In genomic region chr15:80671295-80672252, GRCm38 (mm10) we compare ENCODE assay signal across 8 mouse cellular contexts. TPM values are rescaled to one million over a fixed set of nuclear protein-coding genes. Genes with fewer than 3 reads are reported as not detected.
DNase-seq lines count a peak whose midpoint lies in the region; ATAC-seq lines count a peak whose summit lies in the region.

Gene Fam83f (plus strand): TSS chr15:80671847.

- WGBS in embryonic facial prominence, embryonic 11.5 days, result 5% methylated on average over 83 of the region's 85 CpGs
- WGBS in heart, embryonic 14.5 days, result 7% methylated on average over 85 of the region's 85 CpGs
- 6% methylated on average over 71 of the region's 85 CpGs for WGBS in kidney, embryonic 16.5 days

- H3K9ac ChIP-seq in embryonic facial prominence, embryonic 11.5 days (replicated peaks; ENCODE audit: low read length), result peak within 1 kb of the TSS; percentile 50
- H3K9ac ChIP-seq in heart, embryonic 14.5 days (ENCODE audit: low read length), result peak within 1 kb of the TSS; percentile 66
- H3K9ac ChIP-seq in kidney, embryonic 16.5 days (replicated peaks; ENCODE audit: low read length), result peak within 1 kb of the TSS; percentile 64

- H3K4me3 ChIP-seq in embryonic facial prominence, embryonic 11.5 days (ENCODE audit: low read depth, low read length), result peak within 1 kb of the TSS; percentile 37
- H3K4me3 ChIP-seq in heart, embryonic 14.5 days (ENCODE audit: control insufficient read depth in 1 of 2, insufficient read depth in 1 of 2, low read depth in 1 of 2, low read length in 2 of 2), result peak within 1 kb of the TSS; percentile 40 to 50
- peak within 1 kb of the TSS; percentile 48 for H3K4me3 ChIP-seq in kidney, embryonic 16.5 days (ENCODE audit: low read length)

- H3K4me2 ChIP-seq in embryonic facial prominence, embryonic 11.5 days (ENCODE audit: low read depth, low read length), result peak within 1 kb of the TSS; percentile 86
- peak within 1 kb of the TSS; percentile 90 for H3K4me2 ChIP-seq in heart, embryonic 14.5 days (ENCODE audit: low read length)
- H3K4me2 ChIP-seq in kidney, embryonic 16.5 days (replicated peaks; ENCODE audit: low read depth, low read length), result peak within 1 kb of the TSS; percentile 71

- no peaks in the 10 kb centered on the region for H3K9me3 ChIP-seq in embryonic facial prominence, embryonic 11.5 days (replicated peaks; ENCODE audit: control insufficient read depth, low read length)
- H3K9me3 ChIP-seq in heart, embryonic 14.5 days (ENCODE audit: control insufficient read depth, low read length), result peaks cover 6% of the 10 kb centered on the region; the same call in 1 of the 2 replicates
- H3K9me3 ChIP-seq in kidney, embryonic 16.5 days (ENCODE audit: low read length), result no peaks in the 10 kb centered on the region

- peaks cover 4% of the 10 kb centered on the region for H3K4me1 ChIP-seq in embryonic facial prominence, embryonic 11.5 days (ENCODE audit: control insufficient read depth, insufficient read depth, low read length)
- peaks cover 9 to 15% of the 10 kb centered on the region in 2 experiments; a peak in 3 of 4 replicates for H3K4me1 ChIP-seq in heart, embryonic 14.5 days (ENCODE audit: control insufficient read depth in 2 of 2, insufficient read depth in 2 of 2, low read length in 2 of 2)
- H3K4me1 ChIP-seq in kidney, embryonic 16.5 days (ENCODE audit: insufficient read depth, low read length), result peaks cover 11% of the 10 kb centered on the region

- ATAC-seq in embryonic facial prominence, embryonic 11.5 days (replicated peaks; ENCODE audit: insufficient number of reproducible peaks, low FRiP score, low TSS enrichment, low read depth), result 0 out of 2 replicates have a peak, but pooled peaks have one; percentile 52
- no peak for ATAC-seq in heart, embryonic 14.5 days (ENCODE audit: insufficient number of reproducible peaks, insufficient read depth, low FRiP score, low read depth)
- peak; percentile 83 for ATAC-seq in kidney, embryonic 16.5 days (ENCODE audit: low FRiP score, low TSS enrichment)

- H3K27ac ChIP-seq in embryonic facial prominence, embryonic 11.5 days (replicated peaks; ENCODE audit: low read depth, low read length), result no peak within 1 kb of the TSS
- H3K27ac ChIP-seq in heart, embryonic 14.5 days (replicated peaks in 1 of 2; ENCODE audit: control insufficient read depth in 1 of 2, insufficient read depth in 1 of 2, low read depth in 2 of 2, low read length in 2 of 2), result no peak within 1 kb of the TSS
- no peak within 1 kb of the TSS for H3K27ac ChIP-seq in kidney, embryonic 16.5 days (ENCODE audit: low read length)

- intact Hi-C loops in left cerebral cortex, postnatal 14 days (cut with DNase I), result no loop called here

- peaks cover 19% of the 10 kb centered on the region for H3K27me3 ChIP-seq in embryonic facial prominence, embryonic 11.5 days (ENCODE audit: control insufficient read depth, insufficient read depth, low read length)
- H3K27me3 ChIP-seq in heart, embryonic 14.5 days (ENCODE audit: control insufficient read depth, insufficient read depth, low read length), result peaks cover 35% of the 10 kb centered on the region
- H3K27me3 ChIP-seq in kidney, embryonic 16.5 days (ENCODE audit: insufficient read depth, low read length), result peaks cover 35% of the 10 kb centered on the region

- peak; percentile 49 for DNase-seq in Muller cell, postnatal 12 days (ENCODE audit: inconsistent ontology term)
- peak; percentile 32 for DNase-seq in embryonic facial prominence, embryonic 11.5 days (ENCODE audit: low spot score)
- DNase-seq in lung, postnatal 14 days, result peak; percentile 44
- DNase-seq in retina, postnatal 1 day, result peak; percentile 80
- DNase-seq in left cerebral cortex, adult 18-20 months (ENCODE audit: low spot score in 2 of 2), result no peak
- no peak for DNase-seq in left cerebral cortex, postnatal 14 days (ENCODE audit: low spot score in 2 of 2)

- no peaks in the 10 kb centered on the region for H3K36me3 ChIP-seq in embryonic facial prominence, embryonic 11.5 days (replicated peaks; ENCODE audit: control insufficient read depth, insufficient read depth, low read depth, low read length)
- no peaks in the 10 kb centered on the region for H3K36me3 ChIP-seq in heart, embryonic 14.5 days (ENCODE audit: control insufficient read depth, insufficient read depth, low read length)
- no peaks in the 10 kb centered on the region for H3K36me3 ChIP-seq in kidney, embryonic 16.5 days (ENCODE audit: insufficient read depth, low read length)

RNA-seq across cellular contexts. Expression of gene Fam83f, which starts in this region (rescaled TPM):
- polyA plus RNA-seq in embryonic facial prominence, embryonic 11.5 days (2014; fragmentation: Nextera tagmentation; extraction: Ambion mirVana), result 1.3 and 1.8 TPM in 2 replicates
- 0.07 TPM in 2 replicates for polyA plus RNA-seq in heart, embryonic 14.5 days (2014; fragmentation: Nextera tagmentation; extraction: Ambion mirVana)
- polyA plus RNA-seq in kidney, embryonic 16.5 days (2015; fragmentation: Nextera tagmentation; extraction: Ambion mirVana), result 5.4 and 6.3 TPM in 2 replicates
- under 1 TPM; 0.16 to 0.54 TPM for total RNA-seq in left cerebral cortex, adult 18-20 months (2021)
- under 1 TPM; 0.37 to 0.53 TPM for total RNA-seq in left cerebral cortex, postnatal 14 days (2021)

Comparison
In these comparisons a context has a peak if more than half of its experiments do, and no peak if none do; other contexts are left out.
1. DNase-seq: peak in Muller cell, postnatal 12 days (single experiment), embryonic facial prominence, embryonic 11.5 days (single experiment), lung, postnatal 14 days (single experiment) and retina, postnatal 1 day (single experiment); none in left cerebral cortex, adult 18-20 months (0 of 2) and left cerebral cortex, postnatal 14 days (0 of 2).
2. Peak in every context shown above with its lines, with median percentiles within 50 percentile points of each other: H3K4me2 ChIP-seq, H3K4me3 ChIP-seq and H3K9ac ChIP-seq.